In the genomic region with DNA sequence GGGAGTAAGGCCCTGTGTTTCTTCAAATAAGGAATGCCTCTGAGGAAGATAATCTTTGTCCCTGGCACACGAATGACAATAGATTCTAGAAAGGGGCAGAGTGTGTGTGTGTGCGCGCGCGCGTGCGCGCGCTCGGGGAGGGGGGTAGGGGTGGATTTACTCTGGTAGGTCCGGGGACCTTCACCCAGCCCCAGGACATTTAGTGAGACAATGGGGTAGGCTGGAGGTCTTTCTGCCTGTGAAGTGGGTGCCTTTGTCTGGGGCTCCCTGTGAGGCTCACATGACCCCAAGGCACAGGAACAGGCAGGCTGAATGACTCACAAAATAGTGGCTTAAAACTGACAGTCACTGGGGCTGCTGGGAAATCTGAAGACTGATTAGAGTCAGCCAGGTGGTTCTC, we compare ENCODE assay signal across 17 mouse cellular contexts.
"Had no signal": no experiment of that assay in that cellular context is flagged by ENCODE, and none has a peak within 500 bp of the region (broad histone marks: within the 10 kb centered on the region; RNA-seq: fewer than 3 reads in every experiment).

No protein-coding gene starts in this region.

- H3K36me3 ChIP-seq: midbrain, embryonic 10.5 days; midbrain, embryonic 12.5 days; neural tube, embryonic 13.5 days; neural tube, embryonic 15.5 days; stomach, embryonic 15.5 days had no signal

- H3K9me3 ChIP-seq: midbrain, embryonic 10.5 days; midbrain, embryonic 12.5 days; neural tube, embryonic 13.5 days; neural tube, embryonic 15.5 days; stomach, embryonic 15.5 days had no signal

- H3K4me3 ChIP-seq: midbrain, embryonic 10.5 days; midbrain, embryonic 12.5 days; myocyte; neural tube, embryonic 13.5 days; neural tube, embryonic 15.5 days; stomach, embryonic 15.5 days had no signal

- DNase-seq: lung, adult 18-20 months; lung, embryonic 14.5 days; lung, postnatal 10 days; lung, postnatal 4 days; midbrain, embryonic 14.5 days; retina, postnatal 1 day; right cerebral cortex, postnatal 14 days; thymus, adult 2 months; thymus, postnatal 25 days; thymus, postnatal 4 days had no signal

- H3K4me1 ChIP-seq: midbrain, embryonic 10.5 days; midbrain, embryonic 12.5 days; neural tube, embryonic 13.5 days; neural tube, embryonic 15.5 days; stomach, embryonic 15.5 days had no signal

- H3K27me3 ChIP-seq: neural tube, embryonic 13.5 days; stomach, embryonic 15.5 days had no signal

- H3K9ac ChIP-seq: lung, embryonic 14.5 days; midbrain, embryonic 12.5 days; neural tube, embryonic 13.5 days; neural tube, embryonic 15.5 days; stomach, embryonic 15.5 days had no signal

- H3K27ac ChIP-seq: midbrain, embryonic 10.5 days; midbrain, embryonic 12.5 days; neural tube, embryonic 13.5 days; neural tube, embryonic 15.5 days; stomach, embryonic 15.5 days; stomach, postnatal 0 days had no signal
